Comparison of ENCODE assay signal across 26 mouse cellular contexts in genomic region chr5:14766686-14767085, GRCm38 (mm10).
"Had no signal": no experiment of that assay in that cellular context is flagged by ENCODE, and none has a peak within 500 bp of the region (broad histone marks: within the 10 kb centered on the region; RNA-seq: fewer than 3 reads in every experiment).

No protein-coding gene starts in this region.

- ATAC-seq: hindbrain, postnatal 0 days; intestine, embryonic 16.5 days had no signal

- H3K27me3 ChIP-seq: hindbrain, embryonic 13.5 days; hindbrain, embryonic 15.5 days; kidney, embryonic 15.5 days; limb, embryonic 12.5 days; liver, embryonic 13.5 days; liver, embryonic 15.5 days had no signal

- H3K9me3 ChIP-seq: hindbrain, embryonic 13.5 days; hindbrain, embryonic 15.5 days; kidney, embryonic 15.5 days; limb, embryonic 10.5 days; limb, embryonic 12.5 days; liver, embryonic 13.5 days; liver, embryonic 15.5 days had no signal

- H3K4me3 ChIP-seq: hindbrain, embryonic 13.5 days; hindbrain, embryonic 15.5 days; kidney, embryonic 15.5 days; left cerebral cortex, adult 2 months; limb, embryonic 10.5 days; limb, embryonic 12.5 days; liver, embryonic 13.5 days; liver, embryonic 15.5 days had no signal

- H3K36me3 ChIP-seq: kidney, embryonic 15.5 days; limb, embryonic 10.5 days; limb, embryonic 12.5 days; liver, embryonic 13.5 days; liver, embryonic 15.5 days had no signal

- DNase-seq: gastrocnemius, postnatal 14 days; gastrocnemius, postnatal 36 days; heart, adult 18-20 months; heart, postnatal 10 days; heart, postnatal 36 days; kidney, adult 11 months; kidney, adult 2 months; kidney, adult 9 months; kidney, postnatal 14 days; kidney, postnatal 36 days; layer of hippocampus, adult 9-11 months; layer of hippocampus, postnatal 36 days; liver; liver, embryonic 13.5 days had no signal

- H3K4me1 ChIP-seq: hindbrain, embryonic 13.5 days; hindbrain, embryonic 15.5 days; kidney, embryonic 15.5 days; limb, embryonic 10.5 days; limb, embryonic 12.5 days; liver, embryonic 13.5 days; liver, embryonic 15.5 days had no signal

- H3K9ac ChIP-seq: hindbrain, embryonic 13.5 days; hindbrain, embryonic 15.5 days; kidney, embryonic 15.5 days; limb, embryonic 12.5 days; liver, embryonic 13.5 days; liver, embryonic 15.5 days had no signal

- H3K4me2 ChIP-seq: heart, embryonic 11.5 days; hindbrain, embryonic 13.5 days; hindbrain, embryonic 15.5 days; kidney, embryonic 15.5 days; limb, embryonic 12.5 days; liver, embryonic 11.5 days; liver, embryonic 13.5 days; liver, embryonic 15.5 days had no signal

- H3K27ac ChIP-seq: hindbrain, embryonic 13.5 days; hindbrain, embryonic 15.5 days; hindbrain, postnatal 0 days; kidney, embryonic 15.5 days; kidney, postnatal 0 days; left cerebral cortex, adult 2 months; limb, embryonic 10.5 days; limb, embryonic 12.5 days; liver, embryonic 13.5 days; liver, embryonic 15.5 days had no signal
